Mouse (Mus musculus) neural tube, embryonic 14.5 days (tissue): ENCODE results near the gene Bcl9. TPM values are rescaled to one million over a fixed set of nuclear protein-coding genes. Genes with fewer than 3 reads are reported as not detected.

ENCODE experiments used
- ATAC-seq: fragments of 200-750 bp; cut with Nextera tagmentation; 2 replicates; pipeline ENCODE4 v1.8.0; 2017; ENCODE audit warnings: low read depth, mild to moderate bottlenecking, moderate TSS enrichment, moderate library complexity
- H3K27ac ChIP-seq: fragments of 300-500 bp; sonication (generic); 2 replicates; pipeline ENCODE4 v1.5.1; 2014; ENCODE audit warnings: low read depth, mild to moderate bottlenecking, control low read depth, low read length, moderate library complexity, mixed read lengths
- H3K27me3 ChIP-seq: fragments of 300-500 bp; sonication (generic); 2 replicates; pipeline ENCODE4 v1.6.1; 2014; ENCODE audit warnings: low read length; ENCODE audit not compliant: control insufficient read depth, insufficient read depth
- H3K36me3 ChIP-seq: fragments of 300-500 bp; sonication (generic); 2 replicates; pipeline ENCODE4 v1.6.1; 2014; ENCODE audit warnings: low read length, mixed read lengths; ENCODE audit not compliant: control insufficient read depth, insufficient read depth
- H3K4me1 ChIP-seq: fragments of 300-500 bp; sonication (generic); 2 replicates; pipeline ENCODE4 v1.6.1; 2014; ENCODE audit warnings: low read length; ENCODE audit not compliant: control insufficient read depth, insufficient read depth
- H3K4me2 ChIP-seq: fragments of 300-500 bp; sonication (generic); 2 replicates; pipeline ENCODE4 v1.6.1; 2014; ENCODE audit warnings: mild to moderate bottlenecking, low read depth, low read length, control low read depth
- H3K4me3 ChIP-seq: fragments of 300-500 bp; sonication (generic); 2 replicates; pipeline ENCODE4 v1.5.1; 2014; ENCODE audit warnings: low read depth, low read length, control low read depth, mixed read lengths
- H3K9ac ChIP-seq: fragments of 300-500 bp; sonication (generic); replicated peaks from 2 replicates; pipeline ENCODE4 v1.6.1; 2014; ENCODE audit warnings: low read depth, mild to moderate bottlenecking, control low read depth, low read length, mixed read lengths
- H3K9me3 ChIP-seq: fragments of 300-500 bp; sonication (generic); 2 replicates; pipeline ENCODE4 v1.6.1; 2016; ENCODE audit warnings: low read length; ENCODE audit not compliant: control insufficient read depth
- WGBS: fragments of 180-500 bp; shearing (Covaris S2); extraction: QIAGEN DNeasy Blood & Tissue Kit; methylation state at CpG from one replicate; pipeline ENCODE4 v1.1.7; 2014; 5-methylcytosine and 5-hydroxymethylcytosine counted together
- polyA plus RNA-seq: library from polyadenylated mRNA; unstranded; fragments of >200 nt; fragmentation: Nextera tagmentation; extraction: Ambion mirVana; gene quantifications from 2 replicates; pipeline ENCODE4 v1.2.1, GENCODE M21; 2014

The Bcl9 gene
- polyA plus RNA-seq, 1 experiment from 2014 or later, result 60.7 TPM

DNA sequence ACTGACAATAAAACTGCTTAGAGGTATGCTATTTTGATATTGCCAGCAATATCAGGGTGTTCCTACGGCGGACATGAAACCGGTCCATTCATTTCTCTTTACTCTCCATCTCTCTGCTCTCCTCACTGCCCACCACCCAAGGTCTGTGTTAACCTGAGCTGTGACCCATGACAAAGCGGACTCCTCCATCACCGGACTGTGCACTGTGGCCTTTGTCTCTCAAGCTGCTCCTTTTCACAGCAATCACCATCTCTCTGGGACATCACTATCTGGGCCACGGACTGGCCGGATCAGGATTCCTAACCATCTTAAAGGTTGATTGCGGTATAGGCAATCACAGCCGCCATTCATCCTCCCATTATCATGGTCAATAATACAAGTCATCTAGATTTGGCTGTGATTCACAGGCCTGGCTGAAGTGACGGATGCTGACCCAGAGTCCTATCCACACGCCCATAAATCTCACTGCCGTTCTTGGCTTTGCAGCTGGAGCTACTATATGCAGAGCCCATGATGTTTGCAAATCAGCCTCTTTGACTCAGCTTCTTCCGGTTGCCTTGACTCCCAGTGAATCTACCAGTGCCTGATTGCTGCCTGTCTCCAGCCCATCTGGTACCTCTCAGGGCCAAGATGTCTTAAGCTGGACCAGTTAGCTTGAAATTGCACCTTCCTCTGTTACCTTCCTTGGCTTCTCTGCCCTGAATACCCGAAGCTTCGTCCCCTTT is 28.1 kb upstream of the Bcl9 start:
- ATAC-seq, result peak; percentile 42; the same call in 1 of the 2 replicates
- no peaks in the 10 kb centered on the region for H3K36me3 ChIP-seq
- H3K27ac ChIP-seq, result no peak overlapping the region
- no peaks in the 10 kb centered on the region for H3K27me3 ChIP-seq
- no peak overlapping the region for H3K9ac ChIP-seq
- H3K4me1 ChIP-seq, result peaks cover 5% of the 10 kb centered on the region; the same call in 1 of the 2 replicates
- H3K9me3 ChIP-seq, result no peaks in the 10 kb centered on the region
- no peak overlapping the region for H3K4me3 ChIP-seq
- WGBS, result 31% methylated on average over 15 of the region's 15 CpGs
- no peak overlapping the region for H3K4me2 ChIP-seq

DNA sequence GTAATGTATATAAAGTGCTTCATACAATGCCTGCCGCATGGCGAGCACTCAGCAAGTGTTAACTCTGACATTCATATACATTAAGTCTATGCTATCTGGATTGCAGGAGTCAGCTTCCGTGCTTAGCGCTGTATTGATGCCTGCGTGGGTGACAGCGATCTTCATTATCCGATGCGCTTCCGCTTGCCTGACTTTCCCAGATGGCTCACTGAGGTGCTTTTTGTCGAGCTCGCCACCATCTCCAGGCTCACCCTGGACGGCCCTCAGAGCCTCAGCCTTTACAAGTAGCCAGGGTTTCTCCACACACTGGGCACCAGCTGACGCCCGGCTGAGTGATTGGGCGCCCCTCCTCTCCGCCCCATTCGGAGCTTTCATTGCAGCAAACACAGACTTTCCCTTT is 26.3 kb upstream of the Bcl9 start:
- 25% methylated on average over 17 of the region's 17 CpGs for WGBS
- Histone ChIP-seq H3K4me1 (peaks cover 5% of the 10 kb centered on the region; the same call in 1 of the 2 replicates), H3K27me3 (no peaks in the 10 kb centered on the region), H3K27ac (no peak overlapping the region), H3K4me3 (no peak overlapping the region), H3K4me2 (peak overlapping the region; percentile 29), H3K9me3 (no peaks in the 10 kb centered on the region), H3K36me3 (no peaks in the 10 kb centered on the region), H3K9ac (no peak overlapping the region)
- ATAC-seq, result peak; percentile 48; the same call in 1 of the 2 replicates

DNA sequence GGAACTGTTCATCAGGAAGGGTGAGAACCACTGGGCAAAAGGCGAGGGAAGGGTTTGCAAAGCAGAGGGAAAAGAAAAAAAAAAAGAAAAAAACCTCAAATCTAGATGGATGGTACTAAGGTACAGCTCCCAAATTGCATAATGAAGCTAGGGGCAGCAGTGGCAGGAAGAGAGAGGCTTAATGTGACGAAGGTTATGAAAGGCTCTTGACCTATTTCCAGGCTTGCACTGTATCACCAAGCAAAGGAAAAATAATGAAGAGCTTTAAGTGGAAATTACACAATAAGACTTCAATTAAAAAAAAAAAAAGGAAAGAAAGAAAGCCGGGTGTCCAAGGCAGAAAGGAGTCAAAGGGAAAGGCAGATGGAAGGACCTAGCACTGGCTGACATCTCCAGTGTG is 19.6 kb upstream of the Bcl9 start:
- no peak overlapping the region for H3K27ac ChIP-seq
- no peaks in the 10 kb centered on the region for H3K27me3 ChIP-seq
- no peak overlapping the region for H3K9ac ChIP-seq
- H3K9me3 ChIP-seq, result no peaks in the 10 kb centered on the region
- no peak overlapping the region for H3K4me2 ChIP-seq
- WGBS, result 84% methylated on average over 3 of the region's 3 CpGs
- H3K4me1 ChIP-seq, result peaks cover 2% of the 10 kb centered on the region
- ATAC-seq, result no peak
- H3K4me3 ChIP-seq, result no peak overlapping the region
- no peaks in the 10 kb centered on the region for H3K36me3 ChIP-seq

DNA sequence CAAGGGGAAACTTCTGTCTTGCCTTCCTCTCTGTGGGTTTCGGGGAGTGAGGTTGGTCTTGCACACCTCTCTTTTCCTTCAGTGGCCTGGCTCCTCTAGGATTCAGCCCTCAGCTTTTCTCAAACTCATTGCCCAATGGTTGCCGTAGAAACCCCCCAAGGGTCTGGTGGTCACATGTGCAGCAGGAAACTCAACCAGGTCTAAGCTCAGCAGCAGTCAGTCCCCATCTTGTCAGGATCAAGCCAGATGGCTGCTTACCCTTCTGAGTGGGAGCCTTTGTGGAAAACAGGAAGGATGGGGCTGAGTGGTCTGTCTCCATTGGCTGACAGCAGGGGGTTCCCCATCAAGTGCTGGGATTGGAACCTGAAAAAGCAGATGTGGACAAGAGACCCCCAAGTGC is 15.7 kb upstream of the Bcl9 start:
- ATAC-seq, result no peak
- H3K9ac ChIP-seq, result no peak overlapping the region
- peaks cover 6% of the 10 kb centered on the region for H3K4me1 ChIP-seq
- no peaks in the 10 kb centered on the region for H3K36me3 ChIP-seq
- H3K9me3 ChIP-seq, result no peaks in the 10 kb centered on the region
- WGBS, result 73% methylated on average over 2 of the region's 2 CpGs
- no peak overlapping the region for H3K4me2 ChIP-seq
- H3K4me3 ChIP-seq, result no peak overlapping the region
- no peak overlapping the region for H3K27ac ChIP-seq
- H3K27me3 ChIP-seq, result no peaks in the 10 kb centered on the region

DNA sequence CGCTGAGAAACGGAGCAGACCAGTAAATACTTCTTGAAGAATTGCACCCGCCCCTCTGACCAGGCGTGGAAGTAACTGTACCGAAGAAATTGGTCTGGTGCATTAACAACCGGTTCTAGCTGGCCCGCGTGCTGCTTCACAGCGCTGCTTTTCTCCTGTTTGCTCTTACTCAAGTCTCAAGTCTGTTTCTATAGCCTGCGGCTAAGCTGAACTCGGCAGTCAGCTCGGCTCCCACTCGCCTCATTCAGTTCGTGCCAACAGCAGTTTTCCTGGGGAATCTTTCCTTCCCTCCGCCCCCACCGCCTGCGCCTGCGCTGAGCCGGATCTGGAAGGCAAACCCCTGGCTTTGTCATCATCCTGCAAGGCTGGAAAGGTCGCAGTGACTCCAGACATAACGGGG is 14.3 kb upstream of the Bcl9 start:
- Histone ChIP-seq H3K9me3 (no peaks in the 10 kb centered on the region), H3K9ac (peak overlapping the region; percentile 21; the same call in 1 of the 2 replicates), H3K36me3 (no peaks in the 10 kb centered on the region), H3K27ac (0 out of 2 replicates have a peak overlapping the region, but pooled peaks have one; percentile 44), H3K4me2 (peak overlapping the region; percentile 45), H3K4me3 (peak overlapping the region; percentile 7; the same call in 1 of the 2 replicates), H3K4me1 (peaks cover 9% of the 10 kb centered on the region), H3K27me3 (no peaks in the 10 kb centered on the region)
- WGBS, result 17% methylated on average over 21 of the region's 21 CpGs
- peak; percentile 73; the same call in 1 of the 2 replicates for ATAC-seq

DNA sequence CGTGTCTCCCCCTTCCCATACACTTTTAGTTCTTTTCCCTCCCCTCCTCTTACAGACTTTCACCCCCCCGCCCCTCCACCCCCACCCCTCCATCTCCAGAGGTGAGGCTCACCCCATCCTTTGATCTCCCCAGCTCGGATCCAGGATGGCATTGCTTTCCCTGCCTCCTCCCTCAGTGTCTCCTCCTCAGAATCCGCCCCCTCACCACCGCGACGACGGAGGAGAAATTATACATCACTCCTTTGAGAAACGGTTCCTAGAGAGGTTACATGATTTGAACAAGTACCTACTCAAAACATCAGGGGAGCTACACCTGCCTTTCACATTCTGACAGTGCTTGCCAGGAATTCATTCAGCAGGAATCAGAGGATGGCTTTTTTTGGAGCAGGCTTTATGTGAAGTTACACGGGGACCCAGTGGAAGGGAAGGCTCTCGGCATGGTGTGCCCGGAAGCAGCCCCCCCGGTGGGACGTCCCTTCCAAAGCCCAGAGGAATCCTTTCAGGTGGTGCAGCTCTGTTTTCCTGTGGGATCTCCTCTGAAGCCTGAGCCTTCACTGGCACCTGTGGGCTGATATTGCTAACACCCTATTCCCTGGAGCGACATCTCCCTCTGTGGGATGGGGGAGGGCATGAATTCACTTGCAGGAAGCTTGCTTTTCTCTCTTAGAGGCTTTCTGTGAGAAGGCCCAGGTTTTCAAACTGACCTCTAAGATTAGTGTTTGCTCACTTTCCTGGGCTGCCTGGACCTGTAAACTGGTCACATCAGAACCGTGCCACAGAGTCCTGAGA is 12.2 kb upstream of the Bcl9 start:
- Histone ChIP-seq H3K9me3 (no peaks in the 10 kb centered on the region), H3K9ac (no peak overlapping the region), H3K4me2 (peak overlapping the region; percentile 23; the same call in 1 of the 2 replicates), H3K27me3 (no peaks in the 10 kb centered on the region), H3K36me3 (no peaks in the 10 kb centered on the region), H3K4me3 (no peak overlapping the region), H3K4me1 (peaks cover 9% of the 10 kb centered on the region), H3K27ac (no peak overlapping the region)
- WGBS, result 7% methylated on average over 15 of the region's 16 CpGs
- no peak for ATAC-seq

DNA sequence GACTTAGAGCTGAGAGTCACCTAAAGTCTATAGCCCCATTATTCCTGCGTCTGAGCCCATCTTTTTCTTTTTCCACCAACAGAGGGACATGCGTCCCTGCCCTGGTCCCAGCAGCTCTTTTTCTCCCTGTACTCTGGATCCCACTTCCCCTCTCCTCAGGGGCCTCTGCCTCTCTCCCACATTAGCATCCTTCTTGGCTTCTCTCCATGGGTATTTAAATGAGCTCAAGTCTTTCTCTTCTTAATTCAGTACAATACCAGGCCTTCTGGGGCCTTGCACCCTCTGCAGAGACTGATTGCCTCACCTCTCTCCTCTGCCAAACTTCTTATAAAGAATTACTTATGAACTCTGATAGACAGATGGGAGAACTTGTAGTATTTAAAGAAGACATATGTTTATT is 10.7 kb upstream of the Bcl9 start:
- Histone ChIP-seq H3K27me3 (no peaks in the 10 kb centered on the region), H3K9me3 (no peaks in the 10 kb centered on the region), H3K36me3 (no peaks in the 10 kb centered on the region), H3K27ac (no peak overlapping the region), H3K4me2 (no peak overlapping the region), H3K4me3 (no peak overlapping the region), H3K9ac (no peak overlapping the region), H3K4me1 (peaks cover 9% of the 10 kb centered on the region)
- WGBS, result 19% methylated on average over 2 of the region's 2 CpGs
- ATAC-seq, result no peak

DNA sequence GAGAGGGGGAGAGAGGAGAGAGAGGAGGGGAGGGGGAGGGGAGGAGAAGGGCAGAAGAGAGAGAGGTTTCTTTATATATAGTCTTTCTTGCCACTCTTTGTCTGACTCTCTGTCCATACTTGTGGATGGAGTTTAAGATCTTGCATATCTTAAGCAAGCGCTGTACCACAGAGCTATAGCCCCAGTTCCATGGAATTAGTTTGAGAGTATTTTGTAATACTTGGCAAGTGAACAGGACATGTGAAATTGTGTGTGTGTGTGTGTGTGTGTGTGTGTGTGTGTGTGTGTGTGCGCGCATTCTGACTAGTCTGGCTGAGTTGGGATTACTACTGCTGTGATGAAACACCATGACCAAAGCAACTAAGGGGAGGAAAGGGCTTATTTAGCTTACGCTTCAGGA is 8.2 kb upstream of the Bcl9 start:
- no peak overlapping the region for H3K4me3 ChIP-seq
- no peak for ATAC-seq
- no peak overlapping the region for H3K9ac ChIP-seq
- no peaks in the 10 kb centered on the region for H3K36me3 ChIP-seq
- no peak overlapping the region for H3K27ac ChIP-seq
- no peak overlapping the region for H3K4me2 ChIP-seq
- 77% methylated on average over 4 of the region's 4 CpGs for WGBS
- H3K27me3 ChIP-seq, result no peaks in the 10 kb centered on the region
- no peaks in the 10 kb centered on the region for H3K9me3 ChIP-seq
- H3K4me1 ChIP-seq, result peaks cover 3% of the 10 kb centered on the region; the same call in 1 of the 2 replicates

DNA sequence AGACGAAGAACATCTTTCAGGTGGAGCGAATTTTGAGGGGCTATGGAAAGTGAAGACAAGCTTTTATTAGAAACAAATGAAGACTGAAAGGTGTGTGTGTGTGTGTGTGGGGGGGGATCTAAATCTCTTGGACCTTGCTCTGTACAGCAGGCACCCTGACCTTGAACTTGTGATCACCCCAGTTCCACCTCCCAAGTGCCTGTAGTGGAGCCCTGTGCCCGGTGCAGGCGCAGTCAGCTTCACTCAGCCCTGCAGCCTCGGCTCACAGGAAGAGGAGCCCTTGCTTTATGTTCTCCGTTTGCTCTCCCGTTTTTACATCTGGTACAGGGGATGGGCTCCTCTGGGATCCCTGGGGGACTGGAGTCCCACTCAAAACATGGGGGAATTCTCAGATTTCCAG is 3.9 kb upstream of the Bcl9 start:
- Histone ChIP-seq H3K27ac (no peak overlapping the region), H3K36me3 (no peaks in the 10 kb centered on the region), H3K4me3 (no peak overlapping the region), H3K4me2 (no peak overlapping the region), H3K4me1 (peaks cover 4% of the 10 kb centered on the region; the same call in 1 of the 2 replicates), H3K9me3 (no peaks in the 10 kb centered on the region), H3K9ac (no peak overlapping the region), H3K27me3 (no peaks in the 10 kb centered on the region)
- ATAC-seq, result no peak
- 53% methylated on average over 7 of the region's 7 CpGs for WGBS
